Mouse (Mus musculus): ENCODE results near the gene Olfr1257.
"Not testable (repeated sequence)": the region's sequence is repeated elsewhere in the genome, so short reads cannot be mapped to it uniquely, and the experiment has no call there.

Olfr1257 gene

GRCm38 (mm10) chr2:89878137-89878536 lies at the start of gene Olfr1257:
Olfr1257 (plus strand) TSS chr2:89878437.
- no peak for DNase-seq

DNA sequence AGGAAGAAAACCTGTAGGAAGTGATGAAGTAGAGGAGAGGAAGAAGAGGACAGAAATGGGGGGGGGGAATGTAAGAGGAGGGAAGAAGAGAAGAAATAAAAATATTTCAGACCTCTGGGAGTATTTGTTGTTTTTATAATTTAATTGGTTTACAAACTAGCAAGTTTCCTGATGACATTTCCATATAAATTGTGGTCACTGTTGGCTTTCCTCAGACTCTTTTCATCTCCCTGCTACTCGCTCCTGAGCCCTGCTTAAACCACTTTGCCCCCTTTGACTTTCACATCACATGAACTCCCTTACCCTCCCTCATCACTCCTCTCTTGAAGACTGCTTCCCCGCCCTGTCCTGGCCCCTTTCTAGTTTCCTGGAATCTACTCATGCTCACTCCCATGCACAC lies 36.8 kb upstream of the Olfr1257 start, which contains the start of gene Olfr1256:
TSS of gene Olfr1256 (minus strand) at position 101 of the 400 bp plus-strand sequence.
- DNase-seq: no peak

DNA sequence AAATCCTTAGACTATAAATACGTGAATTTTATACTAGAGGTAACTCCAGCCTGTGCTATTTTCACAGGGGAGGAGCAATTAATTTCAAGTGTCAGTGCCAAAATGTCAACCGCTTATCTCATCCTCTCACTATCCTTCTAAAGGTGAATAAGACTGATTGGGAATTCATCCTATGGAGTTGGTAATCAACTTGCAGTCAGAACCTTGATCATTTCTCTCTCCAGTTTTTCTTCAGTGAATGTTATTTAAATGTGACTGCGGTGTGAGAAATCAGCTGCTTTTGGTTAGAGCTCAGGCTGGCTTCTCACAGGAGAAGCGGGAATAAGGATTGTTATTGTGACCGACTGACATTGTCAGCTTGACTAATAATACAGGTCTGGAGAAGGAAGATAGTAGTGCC lies 30.1 kb upstream of the Olfr1257 start, which contains the start of gene Olfr48:
TSS of gene Olfr48 (minus strand) at position 101 of the 400 bp plus-strand sequence.
- no peak for DNase-seq

DNA sequence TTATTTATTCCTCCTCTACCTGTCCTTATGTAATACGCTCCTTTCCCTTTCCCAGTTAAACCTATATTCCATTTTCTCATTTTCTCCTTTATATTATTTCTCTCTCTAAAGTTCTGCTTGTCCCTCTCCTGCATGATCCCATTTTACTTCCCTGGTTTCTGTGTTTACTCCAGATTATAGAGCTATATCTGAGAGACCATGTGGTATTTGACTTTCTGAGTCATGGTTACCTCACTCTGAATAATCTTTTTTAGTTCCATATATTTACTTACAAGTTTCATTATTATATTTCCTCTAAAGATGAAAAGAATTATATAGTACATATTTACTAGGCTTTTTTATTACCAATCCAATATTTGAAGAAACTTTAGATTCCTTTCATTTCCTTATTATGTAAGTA lies 29.0 kb upstream of the Olfr1257 start:
- no peak for DNase-seq

- DNase-seq: not testable (repeated sequence)
Observed at GRCm38 (mm10) chr2:89912616-89913015, 34.4 kb downstream of the Olfr1257 start.

GRCm38 (mm10) chr2:89927009-89927408 lies 48.8 kb downstream of the Olfr1257 start, which contains the start of gene Olfr1258:
Olfr1258 (plus strand) TSS chr2:89927309.
- no peak for DNase-seq
